Mouse (Mus musculus) skeletal muscle tissue, postnatal 0 days (tissue): ENCODE measurements around the gene Olfr816. TPM values are rescaled to one million over a fixed set of nuclear protein-coding genes. Genes with fewer than 3 reads are reported as not detected.

Source experiments
- polyA plus RNA-seq: library from polyadenylated mRNA; unstranded; fragments of >200 nt; fragmentation: Nextera tagmentation; extraction: Ambion mirVana; gene quantifications from 2 replicates; pipeline ENCODE4 v1.2.1, GENCODE M21; 2015

The Olfr816 gene
- not detected in 2 replicates for polyA plus RNA-seq

GRCm38 (mm10) chr10:129915497-129915896 is at the start of gene Olfr816:
Gene Olfr816, minus strand, starts transcription at chr10:129915597.

GRCm38 (mm10) chr10:129949000-129949399 is 33.6 kb upstream of the Olfr816 start, which contains the start of gene Olfr818:
Gene Olfr818, minus strand, starts transcription at chr10:129949100.

GRCm38 (mm10) chr10:129905767-129906166 is 9.6 kb downstream of the Olfr816 start, which contains the start of gene Olfr815:
Gene Olfr815, minus strand, starts transcription at chr10:129905867.

GRCm38 (mm10) chr10:129879751-129880150 is 35.6 kb downstream of the Olfr816 start, which contains the start of gene Olfr814:
Gene Olfr814, minus strand, starts transcription at chr10:129879851.

Other genes starting within 250 kb of the Olfr816 start
- not detected in 2 replicates for gene Olfr801, start 241.7 kb downstream of the Olfr816 start, polyA plus RNA-seq
- gene Olfr802, start 227.4 kb downstream of the Olfr816 start, polyA plus RNA-seq, result not detected in 2 replicates
- gene Olfr803, start 221.3 kb downstream of the Olfr816 start, polyA plus RNA-seq, result not detected in 2 replicates
- not detected in 2 replicates for gene Olfr804, start 212.4 kb downstream of the Olfr816 start, polyA plus RNA-seq
- gene Olfr805, start 186.2 kb downstream of the Olfr816 start, polyA plus RNA-seq, result not detected in 2 replicates
- gene Olfr806, start 173.7 kb downstream of the Olfr816 start, polyA plus RNA-seq, result not detected in 2 replicates
- gene Olfr807, start 157.8 kb downstream of the Olfr816 start, polyA plus RNA-seq, result not detected in 2 replicates
- not detected in 2 replicates for gene Olfr808, start 150.1 kb downstream of the Olfr816 start, polyA plus RNA-seq
- gene Olfr809, start 141.0 kb downstream of the Olfr816 start, polyA plus RNA-seq, result not detected in 2 replicates
- gene Olfr810, start 120.7 kb downstream of the Olfr816 start, polyA plus RNA-seq, result not detected in 2 replicates
- gene Olfr811, start 111.2 kb downstream of the Olfr816 start, polyA plus RNA-seq, result not detected in 2 replicates
- gene Olfr812, start 69.5 kb downstream of the Olfr816 start, polyA plus RNA-seq, result not detected in 2 replicates
- not detected in 2 replicates for gene Olfr813, start 60.2 kb downstream of the Olfr816 start, polyA plus RNA-seq
- gene Olfr814, start 35.7 kb downstream of the Olfr816 start, polyA plus RNA-seq, result not detected in 2 replicates
- not detected in 2 replicates for gene Olfr815, start 9.7 kb downstream of the Olfr816 start, polyA plus RNA-seq
- gene Olfr818, start 33.5 kb upstream of the Olfr816 start, polyA plus RNA-seq, result not detected in 2 replicates
- not detected in 2 replicates for gene Olfr819, start 51.7 kb upstream of the Olfr816 start, polyA plus RNA-seq
- not detected in 2 replicates for gene Olfr247, start 60.5 kb upstream of the Olfr816 start, polyA plus RNA-seq
- gene Gm10310, start 69.5 kb upstream of the Olfr816 start, polyA plus RNA-seq, result not detected in 2 replicates
- gene Olfr820, start 97.0 kb upstream of the Olfr816 start, polyA plus RNA-seq, result not detected in 2 replicates
- not detected in 2 replicates for gene Olfr821, start 114.8 kb upstream of the Olfr816 start, polyA plus RNA-seq
- gene Olfr822, start 155.6 kb upstream of the Olfr816 start, polyA plus RNA-seq, result not detected in 2 replicates
- not detected in 2 replicates for gene Olfr823, start 199.8 kb upstream of the Olfr816 start, polyA plus RNA-seq
- gene Olfr824, start 214.4 kb upstream of the Olfr816 start, polyA plus RNA-seq, result not detected in 2 replicates